Mouse (Mus musculus): ENCODE measurements around the gene Hint2. TPM values are rescaled to one million over a fixed set of nuclear protein-coding genes. Genes with fewer than 3 reads are reported as not detected.

Hint2 gene
- polyA plus RNA-seq, 1 experiment: 48.0 TPM

DNA sequence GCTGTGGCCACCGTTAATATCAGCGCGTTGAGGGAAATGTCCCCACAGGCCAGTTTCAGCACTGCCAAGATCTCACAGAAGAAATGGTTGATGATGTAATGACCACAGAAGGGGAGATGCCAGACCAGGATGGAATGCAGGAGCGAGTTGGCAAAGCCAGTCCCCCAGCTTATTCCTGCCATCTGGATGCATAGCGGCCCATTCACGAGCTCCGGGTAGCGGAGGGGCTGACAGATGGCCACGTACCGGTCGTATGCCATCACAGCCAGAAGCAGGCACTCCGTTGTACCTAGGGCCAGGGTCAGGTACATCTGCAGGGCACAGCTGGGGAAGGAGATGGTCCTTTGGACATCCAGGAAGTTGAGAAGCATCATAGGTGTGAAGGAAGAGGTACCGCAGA is 40.3 kb upstream of the Hint2 start:
- no peaks in the 10 kb centered on the region for H3K36me3 ChIP-seq (ENCODE audit: control insufficient read depth, insufficient read depth)
- no peaks in the 10 kb centered on the region for H3K79me3 ChIP-seq (ENCODE audit: low read depth)
- H3K4me3 ChIP-seq (ENCODE audit: insufficient read depth, poor library complexity, severe bottlenecking): no peak overlapping the region
- TF ChIP-seq MAX (IDR thresholded peaks at IDR 0.05) (peak; percentile 20), CTCF (IDR thresholded peaks at IDR 0.05; ENCODE audit: control insufficient read depth, insufficient read depth, insufficient read length) (no peak), MYOD1 (IDR thresholded peaks at IDR 0.05; ENCODE audit: control insufficient read depth, insufficient read length, low read depth) (peak; percentile 38)
- H3K27me3 ChIP-seq (ENCODE audit: control insufficient read depth, insufficient read depth, insufficient read length): peaks cover 3% of the 10 kb centered on the region
- no peaks in the 10 kb centered on the region for H3K79me2 ChIP-seq (ENCODE audit: control insufficient read depth, insufficient read depth)
- no peak overlapping the region for H3ac ChIP-seq (ENCODE audit: control insufficient read depth, insufficient read length, low read depth)

DNA sequence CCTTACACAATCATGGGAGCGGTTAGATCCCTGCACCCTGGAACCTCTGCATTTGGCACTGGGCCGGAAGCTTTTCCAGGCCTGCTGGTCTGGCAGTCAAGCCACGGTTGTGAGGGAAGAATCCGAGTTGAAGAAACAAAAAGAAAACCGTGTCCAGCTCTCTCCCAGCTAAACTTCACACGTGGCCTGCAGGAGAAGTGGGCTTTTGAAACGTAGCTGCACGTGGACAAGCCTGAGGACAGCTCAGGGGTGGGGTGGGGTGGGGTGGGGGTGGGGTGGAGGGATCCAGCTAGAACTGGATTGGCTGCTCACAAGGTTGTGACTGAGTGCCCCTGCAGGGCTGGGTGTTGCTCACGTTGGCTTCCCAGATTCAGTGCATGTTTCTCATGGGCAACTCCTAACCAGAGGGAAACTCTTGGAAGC is 39.0 kb upstream of the Hint2 start:
- no peak for TF ChIP-seq CEBPB (IDR thresholded peaks at IDR 0.05; ENCODE audit: low read depth)
- no peak for TF ChIP-seq CTCF (IDR thresholded peaks at IDR 0.05; ENCODE audit: control insufficient read depth, insufficient read depth, insufficient read length)
- no peak for TF ChIP-seq FOSL1 (IDR thresholded peaks at IDR 0.05; ENCODE audit: insufficient read depth, low read length, poor library complexity, severe bottlenecking)
- TF ChIP-seq MAX (IDR thresholded peaks at IDR 0.05): no peak
- no peak for TF ChIP-seq USF1 (IDR thresholded peaks at IDR 0.05; ENCODE audit: low read depth)
- TF ChIP-seq MYOD1 (IDR thresholded peaks at IDR 0.05; ENCODE audit: control insufficient read depth, insufficient read length, low read depth): no peak
- no peak for TF ChIP-seq MYOG (IDR thresholded peaks at IDR 0.05; ENCODE audit: control insufficient read depth, extremely low read depth, insufficient read length)
- H3K36me3 ChIP-seq (ENCODE audit: control insufficient read depth, insufficient read depth): no peaks in the 10 kb centered on the region

DNA sequence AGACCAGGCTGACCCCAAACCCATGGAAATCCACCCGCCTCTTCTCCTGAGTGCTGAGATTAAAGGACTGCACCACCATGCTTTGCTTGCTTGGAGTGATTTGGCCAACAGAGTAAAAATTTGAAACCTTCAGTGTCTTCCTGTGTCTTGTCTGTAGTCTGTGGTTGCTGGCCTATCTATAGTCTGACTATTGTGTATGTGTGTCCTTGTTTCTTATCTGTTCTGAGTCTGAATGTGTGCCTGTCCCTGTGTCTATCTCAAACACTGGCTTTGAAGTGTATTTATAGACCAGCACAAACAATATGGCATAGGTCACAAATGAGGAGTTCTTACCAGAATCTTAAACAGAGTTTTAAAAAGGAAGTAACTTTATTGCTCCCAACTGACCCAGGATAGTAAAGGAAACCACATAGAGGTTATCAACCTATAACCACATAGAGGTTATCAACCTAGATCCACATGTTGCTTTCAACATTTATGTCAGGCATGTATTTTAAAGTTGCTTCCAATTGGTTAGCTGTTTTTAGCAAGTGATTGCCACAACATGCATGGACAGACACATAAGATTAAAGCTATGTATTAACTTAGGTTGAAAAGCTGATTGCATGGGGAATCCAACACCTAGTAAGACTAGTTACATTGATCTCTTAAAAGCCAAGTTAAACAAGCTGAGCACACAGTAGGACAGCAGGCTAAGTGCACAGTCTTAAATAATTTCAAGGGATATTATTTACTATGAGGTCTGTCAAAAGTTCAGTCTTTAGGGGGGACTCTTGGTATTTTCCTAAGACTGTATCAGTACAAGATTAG is 38.4 kb upstream of the Hint2 start:
- no peaks in the 10 kb centered on the region for H3K79me2 ChIP-seq (ENCODE audit: control insufficient read depth, insufficient read depth)
- TF ChIP-seq CEBPB (IDR thresholded peaks at IDR 0.05; ENCODE audit: low read depth) (no peak), FOSL1 (IDR thresholded peaks at IDR 0.05; ENCODE audit: insufficient read depth, low read length, poor library complexity, severe bottlenecking) (no peak), MYOG (IDR thresholded peaks at IDR 0.05; ENCODE audit: control insufficient read depth, extremely low read depth, insufficient read length) (no peak)
- H3K36me3 ChIP-seq (ENCODE audit: control insufficient read depth, insufficient read depth): no peaks in the 10 kb centered on the region
- H3K27me3 ChIP-seq (ENCODE audit: control insufficient read depth, insufficient read depth, insufficient read length): peaks cover 14% of the 10 kb centered on the region
- H3K4me3 ChIP-seq (ENCODE audit: insufficient read depth, poor library complexity, severe bottlenecking): no peak overlapping the region
- no peaks in the 10 kb centered on the region for H3K79me3 ChIP-seq (ENCODE audit: low read depth)
- H3ac ChIP-seq (ENCODE audit: control insufficient read depth, insufficient read length, low read depth): no peak overlapping the region

More for the DNA sequence above, 39.0 kb upstream of the Hint2 start:
- Histone ChIP-seq H3K79me3 (ENCODE audit: low read depth) (no peaks in the 10 kb centered on the region), H3K27me3 (ENCODE audit: control insufficient read depth, insufficient read depth, insufficient read length) (peaks cover 8% of the 10 kb centered on the region), H3K79me2 (ENCODE audit: control insufficient read depth, insufficient read depth) (no peaks in the 10 kb centered on the region), H3ac (ENCODE audit: control insufficient read depth, insufficient read length, low read depth) (no peak overlapping the region), H3K4me3 (ENCODE audit: insufficient read depth, poor library complexity, severe bottlenecking) (no peak overlapping the region)

DNA sequence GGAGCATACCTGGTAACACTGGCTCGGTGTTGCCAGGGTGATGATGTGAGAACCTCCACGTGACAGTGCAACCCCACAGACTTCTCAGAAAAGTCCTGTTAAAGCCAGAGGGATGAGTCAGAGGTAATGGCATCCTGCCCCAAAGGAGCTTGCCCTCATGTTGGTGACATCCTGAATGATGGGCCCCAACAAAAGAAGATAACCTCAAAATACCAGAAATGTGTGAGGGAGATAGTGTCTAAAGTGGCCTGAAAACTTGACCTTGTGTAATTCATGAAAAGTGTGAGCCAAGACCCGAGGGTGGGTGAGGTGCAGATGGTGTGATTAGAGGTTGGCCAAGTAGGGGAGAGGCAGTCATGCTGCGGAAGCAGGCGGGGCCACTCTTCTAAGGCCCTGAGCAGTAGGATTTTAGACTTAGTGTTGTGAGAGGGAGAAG is 37.6 kb upstream of the Hint2 start:
- no peak overlapping the region for H3ac ChIP-seq (ENCODE audit: control insufficient read depth, insufficient read length, low read depth)
- H3K79me3 ChIP-seq (ENCODE audit: low read depth): no peaks in the 10 kb centered on the region
- H3K79me2 ChIP-seq (ENCODE audit: control insufficient read depth, insufficient read depth): no peaks in the 10 kb centered on the region
- H3K4me3 ChIP-seq (ENCODE audit: insufficient read depth, poor library complexity, severe bottlenecking): no peak overlapping the region
- H3K36me3 ChIP-seq (ENCODE audit: control insufficient read depth, insufficient read depth): no peaks in the 10 kb centered on the region
- peaks cover 20% of the 10 kb centered on the region for H3K27me3 ChIP-seq (ENCODE audit: control insufficient read depth, insufficient read depth, insufficient read length)
- TF ChIP-seq FOSL1 (IDR thresholded peaks at IDR 0.05; ENCODE audit: insufficient read depth, low read length, poor library complexity, severe bottlenecking): peak; percentile 16
- peak; percentile 76 for TF ChIP-seq MAX (IDR thresholded peaks at IDR 0.05)
- peak; percentile 12 for TF ChIP-seq MYOD1 (IDR thresholded peaks at IDR 0.05; ENCODE audit: control insufficient read depth, insufficient read length, low read depth)
- peak; percentile 91 for TF ChIP-seq USF1 (IDR thresholded peaks at IDR 0.05; ENCODE audit: low read depth)
- TF ChIP-seq CTCF (IDR thresholded peaks at IDR 0.05; ENCODE audit: control insufficient read depth, insufficient read depth, insufficient read length): no peak
- TF ChIP-seq CEBPB (IDR thresholded peaks at IDR 0.05; ENCODE audit: low read depth): no peak

DNA sequence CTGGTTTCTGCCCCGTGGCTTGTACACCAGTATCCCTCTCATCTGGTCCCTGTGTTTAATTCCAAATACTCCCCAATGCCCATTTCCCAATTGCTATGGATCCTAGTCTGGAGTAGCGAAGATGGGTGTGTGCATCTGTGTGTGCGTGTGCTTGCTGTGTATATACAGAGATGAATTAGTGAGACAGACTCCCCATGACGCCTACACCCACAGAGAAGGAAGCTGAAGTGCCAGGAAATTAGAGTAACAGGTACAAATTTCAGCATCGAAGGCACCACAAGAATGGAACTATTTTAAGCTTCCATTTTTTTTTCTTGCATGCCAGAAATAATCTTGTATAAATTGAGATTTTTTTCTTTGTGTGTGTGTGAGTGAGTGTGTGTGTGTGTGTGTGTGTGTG is 34.8 kb upstream of the Hint2 start:
- no peak overlapping the region for H3K4me3 ChIP-seq (ENCODE audit: insufficient read depth, poor library complexity, severe bottlenecking)
- no peak overlapping the region for H3ac ChIP-seq (ENCODE audit: control insufficient read depth, insufficient read length, low read depth)
- no peaks in the 10 kb centered on the region for H3K79me3 ChIP-seq (ENCODE audit: low read depth)
- no peak for TF ChIP-seq MYOD1 (IDR thresholded peaks at IDR 0.05; ENCODE audit: control insufficient read depth, insufficient read length, low read depth)
- TF ChIP-seq MYOG (IDR thresholded peaks at IDR 0.05; ENCODE audit: control insufficient read depth, extremely low read depth, insufficient read length): no peak
- TF ChIP-seq CEBPB (IDR thresholded peaks at IDR 0.05; ENCODE audit: low read depth): no peak
- no peak for TF ChIP-seq USF1 (IDR thresholded peaks at IDR 0.05; ENCODE audit: low read depth)
- no peak for TF ChIP-seq MAX (IDR thresholded peaks at IDR 0.05)
- TF ChIP-seq FOSL1 (IDR thresholded peaks at IDR 0.05; ENCODE audit: insufficient read depth, low read length, poor library complexity, severe bottlenecking): no peak
- TF ChIP-seq CTCF (IDR thresholded peaks at IDR 0.05; ENCODE audit: control insufficient read depth, insufficient read depth, insufficient read length): no peak
- H3K27me3 ChIP-seq (ENCODE audit: control insufficient read depth, insufficient read depth, insufficient read length): peaks cover 44% of the 10 kb centered on the region
- no peaks in the 10 kb centered on the region for H3K36me3 ChIP-seq (ENCODE audit: control insufficient read depth, insufficient read depth)
- H3K79me2 ChIP-seq (ENCODE audit: control insufficient read depth, insufficient read depth): no peaks in the 10 kb centered on the region

DNA sequence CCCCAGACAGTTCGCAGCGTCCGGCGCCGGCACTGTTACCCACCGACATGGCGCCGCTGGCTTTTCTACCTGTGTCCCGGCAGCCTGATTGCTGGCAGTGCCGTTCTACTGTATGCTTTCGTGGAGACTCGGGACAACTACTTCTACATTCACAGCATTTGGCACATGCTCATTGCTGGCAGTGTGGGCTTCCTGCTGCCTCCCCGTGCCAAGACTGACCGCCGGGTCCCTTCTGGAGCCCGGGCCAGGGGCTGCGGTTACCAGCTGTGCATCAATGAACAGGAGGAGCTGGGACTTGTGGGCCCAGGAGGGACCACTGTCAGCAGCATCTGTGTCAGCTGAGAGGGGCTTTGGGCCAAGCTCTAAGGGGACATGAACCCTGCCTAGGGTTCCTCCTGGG is 33.8 kb upstream of the Hint2 start:
- Histone ChIP-seq H3ac (ENCODE audit: control insufficient read depth, insufficient read length, low read depth) (no peak overlapping the region), H3K4me3 (ENCODE audit: insufficient read depth, poor library complexity, severe bottlenecking) (no peak overlapping the region), H3K79me3 (ENCODE audit: low read depth) (no peaks in the 10 kb centered on the region), H3K36me3 (ENCODE audit: control insufficient read depth, insufficient read depth) (no peaks in the 10 kb centered on the region), H3K27me3 (ENCODE audit: control insufficient read depth, insufficient read depth, insufficient read length) (peaks cover 54% of the 10 kb centered on the region), H3K79me2 (ENCODE audit: control insufficient read depth, insufficient read depth) (no peaks in the 10 kb centered on the region)
- TF ChIP-seq CEBPB (IDR thresholded peaks at IDR 0.05; ENCODE audit: low read depth): no peak
- TF ChIP-seq CTCF (IDR thresholded peaks at IDR 0.05; ENCODE audit: control insufficient read depth, insufficient read depth, insufficient read length): no peak
- TF ChIP-seq FOSL1 (IDR thresholded peaks at IDR 0.05; ENCODE audit: insufficient read depth, low read length, poor library complexity, severe bottlenecking): no peak
- no peak for TF ChIP-seq MAX (IDR thresholded peaks at IDR 0.05)
- no peak for TF ChIP-seq MYOG (IDR thresholded peaks at IDR 0.05; ENCODE audit: control insufficient read depth, extremely low read depth, insufficient read length)
- TF ChIP-seq USF1 (IDR thresholded peaks at IDR 0.05; ENCODE audit: low read depth): no peak
